Mouse (Mus musculus) liver, embryonic 14 days (tissue): ENCODE measurements around the gene Exosc1. TPM values are rescaled to one million over a fixed set of nuclear protein-coding genes. Genes with fewer than 3 reads are reported as not detected.

Experiments
- polyA plus RNA-seq: library from polyadenylated mRNA; depleted of rRNA; stranded (reverse); fragments of >200 nt; gene quantifications from 2 replicates; pipeline ENCODE4 v1.2.3, GENCODE M21; 2012; rRNA removed

The Exosc1 gene
- 19.7 and 22.6 TPM in 2 replicates for polyA plus RNA-seq

GRCm38 (mm10) chr19:41933179-41934086 lies at the start of gene Exosc1, which contains the start of gene Zdhhc16:
TSS of gene Exosc1 (minus strand) at chr19:41933423.
TSS of gene Zdhhc16 (plus strand) at chr19:41933480.

GRCm38 (mm10) chr19:41981595-41981927 lies 48.3 kb upstream of the Exosc1 start, which contains the start of gene Ubtd1:
TSS of gene Ubtd1 (plus strand) at chr19:41981763.

GRCm38 (mm10) chr19:41980819-41981594 lies 47.8 kb upstream of the Exosc1 start, which contains the start of gene Mms19:
TSS of gene Mms19 (minus strand) at chr19:41981157.

GRCm38 (mm10) chr19:41911178-41912073 lies 21.8 kb downstream of the Exosc1 start, which contains the start of gene Pgam1:
TSS of gene Pgam1 (plus strand) at chr19:41911923.

GRCm38 (mm10) chr19:41895460-41896318 lies 37.5 kb downstream of the Exosc1 start, which contains the start of gene Rrp12:
TSS of gene Rrp12 (minus strand) at chr19:41896173.

Other genes starting within 250 kb of the Exosc1 start
- 0.11 and 0.13 TPM in 2 replicates for gene Slit1, start 189.8 kb downstream of the Exosc1 start, polyA plus RNA-seq
- 22.3 and 26.2 TPM in 2 replicates for gene Arhgap19, start 131.4 kb downstream of the Exosc1 start, polyA plus RNA-seq
- 2.9 TPM in 2 replicates for gene Frat1, start 103.5 kb downstream of the Exosc1 start, polyA plus RNA-seq
- gene Frat2, start 85.3 kb downstream of the Exosc1 start, polyA plus RNA-seq = 5.5 and 5.9 TPM in 2 replicates
- gene Rrp12, start 37.2 kb downstream of the Exosc1 start, polyA plus RNA-seq = 6.2 and 6.3 TPM in 2 replicates
- gene Pgam1, start 21.5 kb downstream of the Exosc1 start, polyA plus RNA-seq = 110 and 129 TPM in 2 replicates
- 21.9 and 26.2 TPM in 2 replicates for gene Zdhhc16, start 57 bp upstream of the Exosc1 start, polyA plus RNA-seq
- gene Mms19, start 47.7 kb upstream of the Exosc1 start, polyA plus RNA-seq = 15.6 and 16.5 TPM in 2 replicates
- 4.2 and 4.5 TPM in 2 replicates for gene Ubtd1, start 48.3 kb upstream of the Exosc1 start, polyA plus RNA-seq
- 0.05 and 0.10 TPM in 2 replicates for gene Ankrd2, start 102.6 kb upstream of the Exosc1 start, polyA plus RNA-seq
- 20.8 and 24.0 TPM in 2 replicates for gene Hoga1, start 112.2 kb upstream of the Exosc1 start, polyA plus RNA-seq
- gene 4933411K16Rik, start 118.8 kb upstream of the Exosc1 start, polyA plus RNA-seq = 0.72 and 0.90 TPM in 2 replicates
- 1.5 TPM in 2 replicates for gene Morn4, start 152.9 kb upstream of the Exosc1 start, polyA plus RNA-seq
- 8.0 and 8.6 TPM in 2 replicates for gene Pi4k2a, start 157.0 kb upstream of the Exosc1 start, polyA plus RNA-seq
- gene Avpi1, start 195.6 kb upstream of the Exosc1 start, polyA plus RNA-seq = 7.2 and 7.8 TPM in 2 replicates
- gene Marveld1, start 214.0 kb upstream of the Exosc1 start, polyA plus RNA-seq = 6.8 and 7.5 TPM in 2 replicates
- 7.8 and 8.7 TPM in 2 replicates for gene Zfyve27, start 230.5 kb upstream of the Exosc1 start, polyA plus RNA-seq